Mouse (Mus musculus) MEL-GATA-1-ER (cell line): ENCODE data around the gene Ctr9.

Experiments used
- DNase-seq: peaks from one replicate; pipeline ENCODE4 v3.0.0-alpha.2; 2012; ENCODE audit warnings: low read depth; ENCODE audit errors: extremely low read depth

Ctr9 gene

GRCm38 (mm10) chr7:111098196-111098595 lies 69.4 kb downstream of the Ctr9 start:
- DNase-seq = no peak
